In the genomic region with DNA sequence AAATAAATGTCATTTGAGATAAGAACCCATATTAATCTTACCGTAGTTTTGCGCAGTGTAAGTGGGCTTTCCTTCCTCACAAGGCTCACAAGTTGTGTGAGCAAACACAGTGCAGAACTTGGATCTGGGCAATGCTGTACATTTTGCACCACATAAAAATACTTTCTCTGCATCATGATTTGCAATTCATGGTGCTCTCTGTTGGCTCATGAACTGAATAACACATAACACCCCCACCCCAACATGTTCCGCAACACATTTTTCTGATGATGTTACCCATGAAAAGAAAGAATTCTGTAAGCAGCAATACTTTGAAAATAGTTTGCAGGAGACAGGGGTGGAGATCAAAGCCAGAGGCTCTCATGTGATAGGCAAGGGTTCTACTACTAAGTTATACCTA, we compare ENCODE assay signal across 15 mouse cellular contexts.
A peak's percentile ranks its signal among the peaks of the same experiment; 100 is the strongest.
DNase-seq lines count a peak whose midpoint lies in the region; ATAC-seq lines count a peak whose summit lies in the region.
"Had no signal": no experiment of that assay in that cellular context is flagged by ENCODE, and none has a peak within 500 bp of the region (broad histone marks: within the 10 kb centered on the region; RNA-seq: fewer than 3 reads in every experiment).

No protein-coding gene starts in this region.

- no peak overlapping the region for H3K27ac ChIP-seq in forebrain, embryonic 16.5 days (ENCODE audit: low read length)
- no peak overlapping the region for H3K27ac ChIP-seq in forebrain, embryonic 10.5 days
- H3K27ac ChIP-seq: embryonic facial prominence, embryonic 10.5 days; embryonic facial prominence, embryonic 12.5 days; forebrain, embryonic 13.5 days; forebrain, embryonic 15.5 days had no signal

- no peak overlapping the region for H3K9ac ChIP-seq in forebrain, embryonic 16.5 days (replicated peaks; ENCODE audit: low read depth, low read length)
- H3K9ac ChIP-seq: embryonic facial prominence, embryonic 12.5 days; forebrain, embryonic 13.5 days; forebrain, embryonic 15.5 days had no signal

- ATAC-seq in forebrain, embryonic 16.5 days: 0 out of 2 replicates have a peak, but pooled peaks have one; percentile 38
- peak; percentile 88 for ATAC-seq in frontal cortex, adult (ENCODE audit: low TSS enrichment)
- ATAC-seq: forebrain, embryonic 13.5 days; forebrain, embryonic 15.5 days had no signal

- DNase-seq in forebrain, embryonic 10.5 days (ENCODE audit: extremely low spot score, low spot score): no peak
- DNase-seq in frontal cortex, postnatal 14 days (ENCODE audit: low spot score in 2 of 2): no peak
- peak; percentile 11 for DNase-seq in right cerebral cortex, adult 18-20 months
- no peak for DNase-seq in right cerebral cortex, postnatal 10 days (ENCODE audit: low spot score in 2 of 2)
- no peak for DNase-seq in layer of hippocampus, adult 11-12 months (ENCODE audit: low spot score)
- DNase-seq: adrenal gland, adult 2 months; adrenal gland, postnatal 10 days; adrenal gland, postnatal 25 days; B cell, adult 2 months had no signal

- H3K4me3 ChIP-seq in forebrain, embryonic 16.5 days (replicated peaks; ENCODE audit: low read length): no peak overlapping the region
- H3K4me3 ChIP-seq in forebrain, embryonic 10.5 days: no peak overlapping the region
- H3K4me3 ChIP-seq: embryonic facial prominence, embryonic 10.5 days; embryonic facial prominence, embryonic 12.5 days; forebrain, embryonic 13.5 days; forebrain, embryonic 15.5 days had no signal

- 80% methylated on average over 3 of the region's 3 CpGs for WGBS in forebrain, embryonic 16.5 days
- 96% methylated on average over 3 of the region's 3 CpGs for WGBS in forebrain, embryonic 10.5 days

- no peak overlapping the region for H3K4me2 ChIP-seq in forebrain, embryonic 16.5 days (ENCODE audit: low read length)
- H3K4me2 ChIP-seq: embryonic facial prominence, embryonic 12.5 days; forebrain, embryonic 13.5 days; forebrain, embryonic 15.5 days had no signal

- no peaks in the 10 kb centered on the region for H3K9me3 ChIP-seq in forebrain, embryonic 16.5 days (ENCODE audit: control insufficient read depth, low read length)
- no peaks in the 10 kb centered on the region for H3K9me3 ChIP-seq in forebrain, embryonic 10.5 days
- H3K9me3 ChIP-seq: embryonic facial prominence, embryonic 10.5 days; embryonic facial prominence, embryonic 12.5 days; forebrain, embryonic 13.5 days; forebrain, embryonic 15.5 days had no signal

- H3K27me3 ChIP-seq in forebrain, embryonic 16.5 days (replicated peaks; ENCODE audit: control insufficient read depth, insufficient read depth, low read length): no peaks in the 10 kb centered on the region
- no peaks in the 10 kb centered on the region for H3K27me3 ChIP-seq in forebrain, embryonic 10.5 days (ENCODE audit: poor library complexity, severe bottlenecking)
- H3K27me3 ChIP-seq: embryonic facial prominence, embryonic 12.5 days; forebrain, embryonic 13.5 days; forebrain, embryonic 15.5 days had no signal

- H3K4me1 ChIP-seq in forebrain, embryonic 16.5 days (replicated peaks; ENCODE audit: control insufficient read depth, insufficient read depth, low read length): peaks cover 3% of the 10 kb centered on the region
- no peaks in the 10 kb centered on the region for H3K4me1 ChIP-seq in forebrain, embryonic 10.5 days
- H3K4me1 ChIP-seq: embryonic facial prominence, embryonic 10.5 days; embryonic facial prominence, embryonic 12.5 days; forebrain, embryonic 13.5 days had no signal

- no peaks in the 10 kb centered on the region for H3K36me3 ChIP-seq in forebrain, embryonic 16.5 days (ENCODE audit: control insufficient read depth, insufficient read depth)
- no peaks in the 10 kb centered on the region for H3K36me3 ChIP-seq in forebrain, embryonic 10.5 days (replicated peaks)
- H3K36me3 ChIP-seq: embryonic facial prominence, embryonic 10.5 days; embryonic facial prominence, embryonic 12.5 days; forebrain, embryonic 15.5 days had no signal
